Mouse (Mus musculus) kidney, postnatal 36 days (tissue): ENCODE measurements around the gene Heatr6.

Source experiments
- DNase-seq, 2 experiments: peaks; one replicate each; pipeline ENCODE4 v3.0.0; 2021 to 2022; ENCODE audit warnings: mixed read lengths in 2 of 2

Heatr6 gene

DNA sequence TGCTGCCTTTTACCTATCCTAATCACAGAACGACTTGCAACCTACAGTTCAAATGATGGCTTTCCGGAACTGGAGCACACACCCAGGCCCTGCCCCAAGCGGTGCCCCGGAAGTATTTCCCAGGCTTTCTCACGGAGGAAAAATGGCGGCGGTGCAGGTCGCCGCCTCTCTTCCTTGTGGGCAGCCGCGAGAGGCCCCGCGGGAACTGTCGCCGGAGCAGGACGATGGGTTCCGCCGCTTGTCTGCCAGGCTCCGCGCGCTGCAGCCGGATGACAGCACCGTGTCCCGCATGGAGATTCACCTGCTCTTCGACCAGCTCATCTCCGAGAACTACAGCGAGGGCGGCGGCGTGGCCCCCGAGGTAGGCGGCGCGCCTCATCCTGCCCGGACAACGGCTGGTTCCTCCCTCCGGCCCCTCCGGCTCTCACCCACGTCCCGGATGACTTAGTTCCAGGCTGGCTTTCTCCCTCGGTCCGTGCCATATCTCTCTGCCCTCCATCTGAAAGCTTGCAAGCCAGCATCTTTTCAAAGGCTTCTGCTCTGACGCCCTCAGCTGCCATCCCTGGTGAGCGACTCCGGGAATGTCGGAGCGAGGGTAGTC, at the start of gene Heatr6:
Heatr6 (plus strand) TSS at position 116 of the 601 bp plus-strand sequence.
- DNase-seq = peak; percentile 93 to 95

GRCm38 (mm10) chr11:83703705-83704104, 49.8 kb upstream of the Heatr6 start, which contains the start of gene Wfdc17:
Gene Wfdc17, plus strand, starts transcription at chr11:83703991.
- DNase-seq = no peak

GRCm38 (mm10) chr11:83708715-83709114, 44.8 kb upstream of the Heatr6 start, which contains the start of gene Wfdc18:
Gene Wfdc18, plus strand, starts transcription at chr11:83709015.
- DNase-seq = no peak

DNA sequence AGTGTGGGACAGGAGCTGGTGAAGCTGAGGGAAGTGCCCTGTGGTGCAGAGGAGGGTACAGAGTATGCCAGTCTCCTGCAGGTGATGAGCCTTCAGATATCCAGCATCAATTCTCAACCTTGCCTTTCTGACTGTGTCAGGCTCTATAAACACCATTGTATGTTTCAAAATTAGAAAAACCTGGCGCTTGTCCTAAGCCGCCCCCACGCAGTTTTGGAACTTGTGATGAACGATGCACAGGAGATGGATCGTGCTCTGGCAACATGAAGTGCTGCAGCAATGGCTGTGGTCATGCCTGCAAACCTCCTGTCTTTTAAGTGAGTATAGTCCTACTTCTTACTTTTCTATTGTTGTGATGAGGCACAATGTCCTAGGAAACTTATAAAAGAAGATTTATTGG, 43.8 kb upstream of the Heatr6 start:
- DNase-seq = no peak

GRCm38 (mm10) chr11:83712671-83713070, 40.8 kb upstream of the Heatr6 start:
- DNase-seq = no peak

DNA sequence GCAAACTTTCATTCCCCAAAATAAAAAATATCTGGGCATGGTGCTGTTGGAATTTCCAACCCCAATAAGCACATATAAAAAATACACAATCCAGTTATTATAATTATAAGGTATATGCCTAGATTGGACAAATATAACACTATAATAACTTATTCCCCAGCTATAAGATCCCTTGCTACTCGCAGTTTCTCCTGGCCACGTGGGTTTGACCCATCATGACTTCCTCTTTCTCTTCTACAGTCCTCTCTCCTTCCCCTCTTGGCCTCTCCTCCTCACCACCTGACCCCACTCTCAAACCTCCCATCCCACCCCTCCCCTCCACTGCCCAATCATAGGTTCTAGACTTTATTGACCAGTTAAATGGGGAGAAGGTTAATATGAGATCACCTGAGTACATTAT, 39.6 kb upstream of the Heatr6 start:
- no peak for DNase-seq

- DNase-seq = peak; percentile 7 to 23
These were observed 36.3 kb upstream of the Heatr6 start for GRCm38 (mm10) chr11:83717042-83717665.

GRCm38 (mm10) chr11:83720766-83721165, 32.7 kb upstream of the Heatr6 start:
- no peak for DNase-seq

DNA sequence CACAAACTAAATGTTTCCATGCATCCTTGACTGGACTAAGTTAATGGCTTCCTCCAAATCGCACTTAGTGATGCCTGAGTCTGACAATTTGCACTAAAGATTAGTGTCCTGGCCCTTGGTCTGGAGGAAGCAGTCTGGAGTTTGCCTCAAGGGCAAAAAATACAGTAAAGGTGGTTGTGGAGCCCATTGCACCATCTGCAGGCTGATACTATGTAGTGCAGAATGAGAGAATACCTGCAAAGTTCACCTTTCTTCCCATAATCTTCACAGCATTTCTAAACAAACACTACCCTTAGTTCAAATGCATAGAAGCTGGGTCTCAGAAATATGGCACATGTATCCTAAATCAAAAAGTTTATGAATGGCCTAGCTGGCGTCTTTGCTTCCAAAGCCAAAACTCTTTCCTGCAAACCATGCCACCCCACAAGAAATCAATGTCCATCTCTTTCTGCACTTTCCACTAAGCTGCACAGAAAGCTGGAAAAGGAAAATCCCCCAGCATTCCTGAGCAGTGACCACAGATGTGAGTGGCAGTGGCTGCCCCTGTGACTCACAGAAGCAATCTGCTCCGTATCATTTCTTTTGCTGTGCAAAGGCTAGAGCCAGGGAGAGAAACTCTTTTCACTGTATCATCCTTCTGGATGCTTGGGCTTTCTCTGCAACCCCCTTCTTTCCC, 24.6 kb upstream of the Heatr6 start:
- DNase-seq = peak; percentile 1 to 22

GRCm38 (mm10) chr11:83731116-83731515, 22.4 kb upstream of the Heatr6 start:
- no peak for DNase-seq

DNA sequence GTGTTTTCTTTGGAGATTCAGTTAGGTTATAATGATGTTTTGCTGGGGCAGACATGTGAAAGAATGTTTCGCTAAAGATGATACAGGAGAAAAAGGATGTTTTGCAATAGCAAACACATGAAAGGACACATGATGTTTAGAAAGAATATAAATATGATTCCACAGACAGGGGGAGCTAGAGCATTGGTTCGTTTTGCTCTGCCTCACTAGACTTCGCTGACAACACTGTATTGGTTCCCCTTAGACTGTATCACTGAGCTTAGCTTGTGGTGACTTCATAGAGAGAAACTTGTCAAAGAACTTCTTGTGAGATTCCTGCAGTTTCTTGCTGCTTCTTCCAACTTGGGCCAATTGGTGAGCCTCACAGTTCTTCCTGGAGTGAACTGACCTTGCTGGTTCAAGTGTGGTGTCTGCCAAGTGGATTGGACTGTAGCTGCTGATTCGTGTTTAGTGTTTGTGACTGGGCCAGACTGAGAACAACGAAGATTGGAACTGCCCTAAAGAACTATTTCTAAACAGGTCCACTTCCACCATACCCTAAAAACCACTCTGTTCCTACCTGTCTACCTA, 20.3 kb upstream of the Heatr6 start:
- DNase-seq = no peak

GRCm38 (mm10) chr11:83734215-83734614, 19.3 kb upstream of the Heatr6 start:
- DNase-seq = no peak

- DNase-seq = no peak
These were observed 17.6 kb upstream of the Heatr6 start for GRCm38 (mm10) chr11:83735881-83736280.

GRCm38 (mm10) chr11:83737109-83737558, 16.4 kb upstream of the Heatr6 start:
- DNase-seq = no peak

DNA sequence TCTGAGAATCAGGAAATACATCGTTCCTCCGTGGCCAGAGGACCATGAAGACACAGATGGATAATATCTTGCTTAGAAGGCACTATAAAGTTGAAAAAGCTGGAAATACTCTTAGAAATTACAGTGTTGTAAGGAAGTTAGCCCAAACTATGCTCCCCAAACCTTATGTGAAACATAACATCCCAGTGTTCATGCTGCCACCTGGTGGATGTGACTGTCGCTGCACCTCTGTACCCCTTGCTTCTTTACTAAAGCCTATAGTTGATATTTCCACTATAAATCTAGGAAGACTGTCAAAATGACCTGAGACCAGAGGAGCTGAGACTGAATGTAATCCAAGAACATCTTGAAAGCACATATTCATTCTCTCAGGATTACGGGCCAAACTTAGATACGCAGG, 14.3 kb upstream of the Heatr6 start:
- DNase-seq = peak; percentile 62 to 89

DNA sequence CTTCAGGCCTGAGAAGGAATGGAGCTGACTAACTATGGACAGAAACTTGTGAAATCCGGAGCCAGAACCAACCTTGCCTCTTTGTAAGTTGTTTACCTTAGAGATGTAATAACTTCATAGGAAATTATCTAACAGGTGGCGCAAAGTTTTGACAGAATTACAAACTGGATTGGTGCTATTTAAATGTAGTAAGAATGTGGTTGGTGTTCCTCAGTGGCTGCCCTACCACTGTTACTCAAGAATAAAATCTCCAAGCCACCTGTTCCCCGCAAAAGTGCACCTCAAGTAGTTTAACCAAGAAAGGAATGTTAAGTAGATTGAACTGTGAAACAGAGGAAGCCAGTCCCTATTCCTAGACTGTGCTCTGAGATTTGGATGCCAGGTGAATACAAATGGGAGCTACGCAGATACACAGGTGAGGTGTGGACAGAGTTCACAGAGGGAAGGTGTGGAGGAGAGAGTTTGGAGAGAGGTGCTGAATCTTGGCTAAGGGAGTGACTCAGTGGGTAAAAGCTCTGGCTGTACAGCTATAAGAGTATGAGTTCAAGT, 13.0 kb upstream of the Heatr6 start:
- DNase-seq = no peak

DNA sequence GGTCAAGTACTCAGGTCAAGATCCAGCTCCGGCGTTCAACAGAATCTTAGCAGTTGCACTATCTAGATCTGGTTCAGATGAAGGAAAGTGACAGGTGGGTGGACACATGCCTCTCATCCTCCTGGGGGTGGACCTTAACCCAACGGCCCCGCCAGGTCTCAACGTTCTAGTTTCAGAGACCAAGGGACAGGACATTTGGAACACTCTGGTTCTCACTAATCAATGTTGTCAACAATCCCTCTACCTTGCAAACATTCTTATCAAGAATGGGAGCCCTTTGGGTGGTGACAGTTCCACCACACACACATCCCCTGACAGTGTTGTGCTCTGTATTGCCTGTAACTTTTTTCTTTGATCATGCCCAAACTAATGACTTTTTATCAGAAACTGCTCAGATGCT, 11.7 kb upstream of the Heatr6 start:
- DNase-seq = no peak

- DNase-seq = peak; percentile 2 to 5
These were observed 10.7 kb upstream of the Heatr6 start for GRCm38 (mm10) chr11:83742731-83743355.

DNA sequence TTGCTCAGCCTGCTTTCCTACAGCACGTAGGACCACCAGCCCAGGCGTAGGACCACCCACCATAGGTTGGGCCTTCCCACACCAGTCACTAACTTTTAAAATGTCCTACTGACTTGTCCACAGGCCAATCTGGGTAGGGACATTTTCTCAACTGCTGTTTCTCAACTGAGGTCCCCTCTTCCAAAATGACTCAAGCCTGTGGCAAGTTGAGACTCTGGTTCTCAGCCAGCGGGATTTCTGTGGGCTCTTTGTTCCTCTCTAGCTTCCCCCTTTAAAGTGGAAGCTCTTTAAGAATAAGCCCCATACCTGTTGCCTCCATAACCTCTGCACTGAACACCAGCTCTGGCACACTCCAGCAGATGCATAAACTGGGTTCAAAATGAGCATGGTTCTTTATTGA, 10.0 kb upstream of the Heatr6 start:
- DNase-seq = no peak

DNA sequence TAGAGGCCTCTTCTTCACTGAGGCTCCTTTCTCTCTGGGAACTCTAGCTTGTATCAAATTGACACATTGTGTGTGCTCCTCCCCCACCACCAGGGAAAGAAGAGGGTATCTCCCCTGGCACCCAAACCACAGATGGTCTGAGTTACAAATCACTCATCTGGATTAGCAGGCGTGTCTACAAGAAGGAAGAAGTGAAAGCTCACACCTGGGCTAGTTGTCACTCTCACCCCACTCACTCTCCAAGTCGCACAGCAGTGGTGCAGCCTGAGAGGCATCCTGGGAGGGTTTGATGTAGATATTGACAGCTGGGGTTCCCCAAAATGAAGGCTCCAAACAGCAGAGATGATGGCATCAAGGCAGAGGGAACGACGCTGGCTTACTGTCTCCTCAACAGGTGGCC, 7.3 kb upstream of the Heatr6 start:
- no peak for DNase-seq

- DNase-seq = no peak
These were observed 6.8 kb upstream of the Heatr6 start, which contains the start of gene Wfdc21 for GRCm38 (mm10) chr11:83746681-83747080. Gene Wfdc21, plus strand, starts transcription at chr11:83746940.

DNA sequence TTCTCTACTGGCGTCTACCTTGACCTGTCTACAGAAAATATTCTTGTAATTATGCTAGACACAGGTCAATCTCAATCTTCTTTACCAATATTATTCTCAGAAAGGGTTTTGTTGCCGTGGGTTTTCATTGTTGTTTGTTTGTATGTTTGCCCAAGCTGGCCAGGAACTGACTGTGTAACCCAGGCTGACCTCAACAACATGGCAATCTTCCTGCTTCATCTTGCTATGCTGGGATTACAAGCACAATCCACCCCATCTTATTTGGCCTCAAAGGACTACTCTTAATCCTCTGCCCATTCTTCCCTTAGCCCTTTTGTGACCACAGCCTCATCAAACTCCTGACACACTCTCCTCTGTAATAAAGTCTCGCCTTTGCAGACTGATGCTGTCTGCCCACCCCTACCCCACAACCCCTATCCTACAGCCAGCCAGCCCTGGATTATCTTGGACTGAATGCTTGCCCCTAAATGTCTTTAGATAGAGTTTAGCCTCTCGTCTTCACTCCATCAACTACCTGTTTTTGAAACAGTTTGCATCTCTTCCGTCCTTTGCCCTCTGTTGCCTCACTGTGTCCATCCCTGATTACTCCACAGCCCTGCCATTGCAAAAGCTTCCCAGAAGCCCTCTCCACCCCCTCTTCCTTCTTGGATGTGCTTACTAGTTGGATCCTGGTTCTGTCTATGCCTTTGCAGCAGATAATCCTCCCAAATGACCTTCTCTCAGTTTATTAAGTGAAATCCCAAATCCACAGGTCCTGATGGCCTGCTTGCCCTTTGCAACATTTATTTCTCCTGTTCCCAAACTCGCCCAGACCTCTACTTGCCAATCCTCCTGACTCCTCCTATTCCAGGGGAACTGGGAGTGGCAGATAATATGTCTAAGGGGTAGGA, 5.9 kb upstream of the Heatr6 start:
- DNase-seq = no peak
